Mouse (Mus musculus) midbrain, embryonic 16.5 days (tissue): Measurements from ENCODE around the gene Tapbp. TPM values are rescaled to one million over a fixed set of nuclear protein-coding genes. Genes with fewer than 3 reads are reported as not detected.
"Not testable (repeated sequence)": the region's sequence is repeated elsewhere in the genome, so short reads cannot be mapped to it uniquely, and the experiment has no call there.

Source experiments
- ATAC-seq: fragments of 200-750 bp; cut with Nextera tagmentation; 2 replicates; pipeline ENCODE4 v1.8.0; 2017; ENCODE audit warnings: moderate TSS enrichment
- H3K27ac ChIP-seq: fragments of 300-500 bp; sonication (generic); 2 replicates; pipeline ENCODE4 v1.5.1; 2014; ENCODE audit warnings: mild to moderate bottlenecking, low read length, mixed read lengths
- H3K27me3 ChIP-seq: fragments of 300-500 bp; sonication (generic); 2 replicates; pipeline ENCODE4 v1.6.1; 2014; ENCODE audit warnings: low read depth, low read length, mixed read lengths; ENCODE audit not compliant: control insufficient read depth, insufficient read depth
- H3K36me3 ChIP-seq: fragments of 300-500 bp; sonication (generic); 2 replicates; pipeline ENCODE4 v1.6.1; 2014; ENCODE audit warnings: mild to moderate bottlenecking, low read length, moderate library complexity, mixed read lengths; ENCODE audit not compliant: control insufficient read depth, insufficient read depth
- H3K4me1 ChIP-seq: fragments of 300-500 bp; sonication (generic); 2 replicates; pipeline ENCODE4 v1.6.1; 2014; ENCODE audit warnings: mild to moderate bottlenecking, low read length, mixed read lengths; ENCODE audit not compliant: control insufficient read depth, insufficient read depth
- H3K4me2 ChIP-seq: fragments of 300-500 bp; sonication (generic); 2 replicates; pipeline ENCODE4 v1.6.1; 2014; ENCODE audit warnings: mild to moderate bottlenecking, low read length, mixed read lengths
- H3K4me3 ChIP-seq: fragments of 300-500 bp; sonication (generic); 2 replicates; pipeline ENCODE4 v1.5.1; 2014; ENCODE audit warnings: low read depth, mild to moderate bottlenecking, low read length, moderate library complexity, mixed read lengths
- H3K9ac ChIP-seq: fragments of 300-500 bp; sonication (generic); 2 replicates; pipeline ENCODE4 v1.6.1; 2014; ENCODE audit warnings: low read depth, low read length, mixed read lengths
- H3K9me3 ChIP-seq: fragments of 300-500 bp; sonication (generic); replicated peaks from 2 replicates; pipeline ENCODE4 v1.6.1; 2014; ENCODE audit warnings: mild to moderate bottlenecking, low read length, mixed read lengths; ENCODE audit not compliant: control insufficient read depth, poor library complexity, severe bottlenecking
- WGBS: fragments of 180-500 bp; shearing (Covaris S2); extraction: QIAGEN DNeasy Blood & Tissue Kit; methylation state at CpG from one replicate; pipeline ENCODE4 v1.1.7; 2014; 5-methylcytosine and 5-hydroxymethylcytosine counted together
- polyA plus RNA-seq: library from polyadenylated mRNA; unstranded; fragments of >200 nt; fragmentation: Nextera tagmentation; extraction: Ambion mirVana; gene quantifications from 2 replicates; pipeline ENCODE4 v1.2.1, GENCODE M21; 2015

Tapbp gene
- polyA plus RNA-seq, 1 experiment from 2014 or later = 26.1 TPM

GRCm38 (mm10) chr17:33891357-33891756 lies 24.3 kb upstream of the Tapbp start:
- Histone ChIP-seq H3K36me3 (no peaks in the 10 kb centered on the region), H3K4me2 (no peak overlapping the region), H3K4me3 (no peak overlapping the region), H3K4me1 (no peaks in the 10 kb centered on the region), H3K9me3 (no peaks in the 10 kb centered on the region), H3K9ac (no peak overlapping the region), H3K27ac (no peak overlapping the region), H3K27me3 (no peaks in the 10 kb centered on the region)
- 64% methylated on average over 2 of the region's 2 CpGs for WGBS
- ATAC-seq = no peak

GRCm38 (mm10) chr17:33891892-33892291 lies 23.8 kb upstream of the Tapbp start:
- not testable (repeated sequence) for ATAC-seq, H3K36me3 ChIP-seq, H3K9ac ChIP-seq, H3K27me3 ChIP-seq, H3K4me2 ChIP-seq, H3K4me3 ChIP-seq, H3K27ac ChIP-seq, H3K4me1 ChIP-seq, H3K9me3 ChIP-seq
- WGBS = 72% methylated on average over 6 of the region's 6 CpGs

GRCm38 (mm10) chr17:33892429-33892828 lies 23.3 kb upstream of the Tapbp start:
- Histone ChIP-seq H3K4me1 (no peaks in the 10 kb centered on the region), H3K4me3 (no peak overlapping the region), H3K9me3 (no peaks in the 10 kb centered on the region), H3K27ac (no peak overlapping the region), H3K9ac (no peak overlapping the region), H3K4me2 (no peak overlapping the region), H3K36me3 (no peaks in the 10 kb centered on the region), H3K27me3 (no peaks in the 10 kb centered on the region)
- 11% methylated on average over 7 of the region's 7 CpGs for WGBS
- ATAC-seq = no peak

GRCm38 (mm10) chr17:33893011-33893410 lies 22.7 kb upstream of the Tapbp start:
- not testable (repeated sequence) for H3K27ac ChIP-seq, H3K4me3 ChIP-seq, H3K27me3 ChIP-seq, H3K4me1 ChIP-seq, H3K4me2 ChIP-seq, H3K9me3 ChIP-seq, ATAC-seq, H3K9ac ChIP-seq, H3K36me3 ChIP-seq
- 82% methylated on average over 4 of the region's 4 CpGs for WGBS

GRCm38 (mm10) chr17:33897114-33897794 lies 18.4 kb upstream of the Tapbp start:
- Histone ChIP-seq H3K27me3 (no peaks in the 10 kb centered on the region), H3K4me1 (no peaks in the 10 kb centered on the region), H3K4me2 (no peak overlapping the region), H3K9ac (no peak overlapping the region), H3K36me3 (no peaks in the 10 kb centered on the region), H3K9me3 (no peaks in the 10 kb centered on the region), H3K27ac (no peak overlapping the region), H3K4me3 (no peak overlapping the region)
- WGBS = 47% methylated on average over 6 of the region's 6 CpGs
- no peak for ATAC-seq

GRCm38 (mm10) chr17:33898193-33898592 lies 17.5 kb upstream of the Tapbp start:
- not testable (repeated sequence) for ATAC-seq, H3K9ac ChIP-seq, H3K4me3 ChIP-seq, H3K4me2 ChIP-seq, H3K4me1 ChIP-seq, H3K9me3 ChIP-seq, H3K27me3 ChIP-seq, H3K27ac ChIP-seq, H3K36me3 ChIP-seq
- 85% methylated on average over 4 of the region's 4 CpGs for WGBS

- H3K9me3 ChIP-seq = no peaks in the 10 kb centered on the region
- WGBS = 84% methylated on average over 4 of the region's 4 CpGs
- ATAC-seq = no peak
- H3K27ac ChIP-seq = no peak overlapping the region
- no peak overlapping the region for H3K9ac ChIP-seq
- H3K27me3 ChIP-seq = no peaks in the 10 kb centered on the region
- H3K4me1 ChIP-seq = no peaks in the 10 kb centered on the region
- H3K4me2 ChIP-seq = no peak overlapping the region
- no peak overlapping the region for H3K4me3 ChIP-seq
- no peaks in the 10 kb centered on the region for H3K36me3 ChIP-seq
These were observed 16.1 kb upstream of the Tapbp start for GRCm38 (mm10) chr17:33899642-33900041.

- no peak for ATAC-seq
- Histone ChIP-seq H3K4me3 (no peak overlapping the region), H3K27ac (no peak overlapping the region), H3K27me3 (no peaks in the 10 kb centered on the region), H3K9me3 (no peaks in the 10 kb centered on the region), H3K4me2 (no peak overlapping the region), H3K9ac (no peak overlapping the region), H3K4me1 (no peaks in the 10 kb centered on the region), H3K36me3 (no peaks in the 10 kb centered on the region)
- 74% methylated on average over 7 of the region's 7 CpGs for WGBS
These were observed 15.3 kb upstream of the Tapbp start for GRCm38 (mm10) chr17:33900281-33900988.

GRCm38 (mm10) chr17:33900989-33901314 lies 14.7 kb upstream of the Tapbp start:
- WGBS = 88% methylated on average over 4 of the region's 4 CpGs
- Histone ChIP-seq H3K4me2 (no peak overlapping the region), H3K9ac (no peak overlapping the region), H3K4me3 (no peak overlapping the region), H3K4me1 (no peaks in the 10 kb centered on the region), H3K27me3 (no peaks in the 10 kb centered on the region), H3K9me3 (no peaks in the 10 kb centered on the region), H3K36me3 (no peaks in the 10 kb centered on the region), H3K27ac (no peak overlapping the region)
- no peak for ATAC-seq
